Mouse (Mus musculus): ENCODE measurements around the gene Dlst. TPM values are rescaled to one million over a fixed set of nuclear protein-coding genes. Genes with fewer than 3 reads are reported as not detected.
A peak's percentile ranks its signal among the peaks of the same experiment; 100 is the strongest.

Gene Dlst
- polyA plus RNA-seq, 1 experiment from 2014 or later = 118 TPM

DNA sequence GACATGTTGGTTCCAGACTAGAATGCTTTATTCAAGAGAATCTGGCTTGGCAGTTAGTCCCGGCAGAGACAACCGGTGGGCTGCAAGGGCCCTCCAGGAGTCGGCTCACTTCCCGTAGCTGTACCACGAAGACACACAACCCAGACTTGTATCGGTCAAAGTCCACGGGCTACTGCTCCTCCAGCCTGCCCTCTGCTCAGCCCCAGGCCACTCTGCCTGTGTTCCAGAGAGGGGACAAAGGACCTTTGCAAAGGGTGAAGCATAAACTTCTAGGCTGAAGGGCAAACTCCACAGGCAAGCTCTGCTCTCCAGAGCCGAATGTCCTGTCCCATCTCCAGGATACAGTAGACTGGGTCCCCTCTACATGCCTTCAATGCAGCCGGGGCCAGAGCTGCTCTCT is 56.0 kb downstream of the Dlst start:
- H3K9ac ChIP-seq (ENCODE audit: low read length) = no peak overlapping the region
- no peak for ATAC-seq (replicated peaks; ENCODE audit: low FRiP score)

DNA sequence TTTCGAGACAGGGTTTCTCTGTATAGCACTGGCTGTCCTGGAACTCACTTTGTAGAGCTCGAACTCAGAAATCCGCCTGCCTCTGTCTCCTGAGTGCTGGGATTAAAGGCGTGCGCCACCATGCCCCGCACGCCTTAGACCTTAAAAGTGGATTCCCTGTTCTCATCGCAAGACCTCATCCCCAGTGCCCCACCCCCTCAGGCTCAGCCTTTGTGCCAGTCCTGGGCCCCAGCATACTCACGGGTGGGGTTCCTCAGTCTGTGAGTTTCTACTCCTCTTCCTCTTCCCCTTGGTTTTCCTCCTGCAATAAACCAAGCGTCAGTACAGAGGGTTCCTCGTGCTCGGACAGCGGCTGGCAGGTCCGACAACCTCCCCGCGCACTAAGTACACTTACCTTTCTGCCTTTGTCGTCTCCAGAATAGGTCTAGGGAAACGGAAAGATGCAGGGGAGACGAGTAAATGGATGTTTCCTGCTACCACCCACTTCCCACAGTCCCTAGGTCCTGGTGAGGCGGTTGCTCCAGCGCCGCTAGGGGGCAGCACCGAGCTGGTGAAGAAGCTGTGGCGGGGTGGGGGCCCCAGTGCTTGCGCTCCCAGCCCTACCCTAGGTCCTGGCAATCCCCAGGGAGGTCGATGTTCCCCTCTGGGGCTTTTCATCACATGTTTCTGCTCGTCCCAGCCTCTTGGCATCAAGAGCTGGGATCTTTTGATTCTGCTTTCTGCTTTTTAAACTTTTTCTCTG is 58.7 kb downstream of the Dlst start:
- H3K9ac ChIP-seq (ENCODE audit: low read length) = peak overlapping the region; percentile 54; the same call in 1 of the 2 replicates
- peak; percentile 72; the same call in 1 of the 2 replicates for ATAC-seq (replicated peaks; ENCODE audit: low FRiP score)
- H3K27ac ChIP-seq (ENCODE audit: low read depth, low read length) = no peak overlapping the region

More for the DNA sequence above, 56.0 kb downstream of the Dlst start:
- no peaks in the 10 kb centered on the region for H3K36me3 ChIP-seq (ENCODE audit: control insufficient read depth, insufficient read depth, low read length)
- no peak overlapping the region for H3K4me3 ChIP-seq (ENCODE audit: low read depth, low read length)
- no peak overlapping the region for H3K4me2 ChIP-seq (ENCODE audit: low read depth, low read length, severe bottlenecking)
- DNase-seq (ENCODE audit: low spot score) = no peak
- H3K27ac ChIP-seq (ENCODE audit: low read depth, low read length) = no peak overlapping the region
- no peaks in the 10 kb centered on the region for H3K27me3 ChIP-seq (ENCODE audit: control insufficient read depth, insufficient read depth, low read length)
- no peaks in the 10 kb centered on the region; the same call in 1 of the 2 replicates for H3K4me1 ChIP-seq (replicated peaks; ENCODE audit: control insufficient read depth, insufficient read depth, low read length)
- WGBS = 95% methylated on average over 9 of the region's 9 CpGs
- no peaks in the 10 kb centered on the region for H3K9me3 ChIP-seq (ENCODE audit: control insufficient read depth, low read length)

DNA sequence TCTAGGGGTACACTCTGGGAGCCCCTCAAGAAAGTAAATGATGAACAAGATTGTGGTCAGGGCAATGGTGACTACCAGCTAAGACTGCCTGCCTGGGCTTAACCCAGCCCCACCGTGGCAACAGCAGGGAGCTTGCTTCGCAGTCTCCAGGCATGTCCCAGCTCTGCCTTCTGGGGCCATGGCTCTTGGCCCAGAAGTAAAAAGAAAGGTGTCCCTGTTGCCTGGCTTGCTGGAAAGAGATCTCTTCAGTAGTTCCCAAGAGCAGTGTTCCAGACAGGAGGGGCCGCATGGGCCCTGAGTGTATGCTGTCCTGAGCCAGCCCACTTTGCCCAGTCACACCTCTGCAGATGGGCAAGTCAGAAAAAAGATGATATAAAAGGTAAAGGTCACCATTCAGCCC is 59.2 kb downstream of the Dlst start:
- WGBS = 54% methylated on average over 3 of the region's 3 CpGs
- H3K4me1 ChIP-seq (replicated peaks; ENCODE audit: control insufficient read depth, insufficient read depth, low read length) = no peaks in the 10 kb centered on the region; the same call in 1 of the 2 replicates
- no peak overlapping the region; the same call in 1 of the 2 replicates for H3K9ac ChIP-seq (ENCODE audit: low read length)
- ATAC-seq (replicated peaks; ENCODE audit: low FRiP score) = no peak
- H3K9me3 ChIP-seq (ENCODE audit: control insufficient read depth, low read length) = no peaks in the 10 kb centered on the region
- no peak for DNase-seq (ENCODE audit: low spot score)
- no peaks in the 10 kb centered on the region for H3K27me3 ChIP-seq (ENCODE audit: control insufficient read depth, insufficient read depth, low read length)
- H3K36me3 ChIP-seq (ENCODE audit: control insufficient read depth, insufficient read depth, low read length) = no peaks in the 10 kb centered on the region
- H3K4me2 ChIP-seq (ENCODE audit: low read depth, low read length, severe bottlenecking) = peak overlapping the region; percentile 41; the same call in 1 of the 2 replicates
- H3K4me3 ChIP-seq (ENCODE audit: low read depth, low read length) = no peak overlapping the region
- no peak overlapping the region for H3K27ac ChIP-seq (ENCODE audit: low read depth, low read length)

More for the DNA sequence above, 58.7 kb downstream of the Dlst start:
- Histone ChIP-seq H3K4me3 (ENCODE audit: low read depth, low read length) (no peak overlapping the region; the same call in 1 of the 2 replicates), H3K4me1 (replicated peaks; ENCODE audit: control insufficient read depth, insufficient read depth, low read length) (no peaks in the 10 kb centered on the region; the same call in 1 of the 2 replicates), H3K4me2 (ENCODE audit: low read depth, low read length, severe bottlenecking) (peak overlapping the region; percentile 41; the same call in 1 of the 2 replicates), H3K36me3 (ENCODE audit: control insufficient read depth, insufficient read depth, low read length) (no peaks in the 10 kb centered on the region), H3K9me3 (ENCODE audit: control insufficient read depth, low read length) (no peaks in the 10 kb centered on the region), H3K27me3 (ENCODE audit: control insufficient read depth, insufficient read depth, low read length) (no peaks in the 10 kb centered on the region)
- DNase-seq (ENCODE audit: low spot score) = peak; percentile 92
- WGBS = 24% methylated on average over 27 of the region's 27 CpGs

DNA sequence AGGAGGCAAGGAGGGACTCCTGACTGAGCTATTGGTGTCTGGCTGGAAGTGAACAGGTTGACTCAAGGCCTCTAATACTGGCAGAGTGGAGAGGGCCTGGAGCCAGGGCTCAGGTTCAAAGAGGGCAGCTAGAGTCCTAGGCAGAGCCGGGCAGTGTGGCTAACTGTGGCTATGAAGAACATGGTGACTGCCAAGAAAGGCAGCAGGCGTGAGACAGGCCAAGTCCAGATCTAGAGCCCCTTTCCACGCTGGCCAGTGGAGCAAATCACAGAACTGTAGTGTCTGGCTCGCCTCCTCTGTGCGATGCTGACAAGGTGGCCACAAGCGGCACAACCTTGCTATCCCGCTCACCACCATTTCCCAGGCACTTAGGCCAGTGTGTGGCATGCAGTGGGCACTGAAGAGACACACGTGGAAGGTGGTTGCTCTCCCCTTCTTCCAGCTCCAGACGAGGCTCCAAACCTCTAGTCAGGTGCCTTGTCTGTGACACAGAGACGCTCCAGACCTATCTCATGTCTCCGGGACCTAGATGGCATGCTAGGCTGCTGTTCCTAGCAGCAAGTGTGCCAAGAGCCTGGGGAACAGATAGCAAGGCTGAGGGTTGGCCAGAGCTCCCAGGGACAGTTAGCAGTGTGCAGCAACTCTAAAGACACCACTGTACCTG is 59.8 kb downstream of the Dlst start:
- WGBS = 83% methylated on average over 11 of the region's 11 CpGs

DNA sequence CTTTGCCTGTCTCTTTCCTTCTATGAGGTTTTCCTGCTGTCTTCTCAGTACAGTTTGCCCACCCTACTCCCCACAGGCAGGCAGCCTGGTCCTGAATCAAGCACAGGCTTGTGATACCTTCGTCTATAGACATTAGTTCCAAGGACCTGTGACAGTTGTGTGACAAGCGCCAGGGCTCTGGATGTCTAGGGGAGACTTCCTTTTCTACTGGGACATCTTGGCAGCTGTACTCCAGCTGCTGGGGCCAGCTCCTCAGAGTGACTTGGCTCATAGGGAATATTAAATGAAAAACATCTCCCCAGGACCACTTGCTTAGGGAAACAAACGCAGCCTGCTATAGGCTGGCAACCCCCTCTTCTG is 60.3 kb downstream of the Dlst start:
- no peak overlapping the region for H3K4me2 ChIP-seq (ENCODE audit: low read depth, low read length, severe bottlenecking)
- H3K4me1 ChIP-seq (replicated peaks; ENCODE audit: control insufficient read depth, insufficient read depth, low read length) = peaks cover 8% of the 10 kb centered on the region
- ATAC-seq (replicated peaks; ENCODE audit: low FRiP score) (no peak), DNase-seq (ENCODE audit: low spot score) (no peak)
- H3K27ac ChIP-seq (ENCODE audit: low read depth, low read length) = no peak overlapping the region
- no peaks in the 10 kb centered on the region for H3K27me3 ChIP-seq (ENCODE audit: control insufficient read depth, insufficient read depth, low read length)
- H3K9me3 ChIP-seq (ENCODE audit: control insufficient read depth, low read length) = no peaks in the 10 kb centered on the region
- 82% methylated on average over 3 of the region's 3 CpGs for WGBS
- H3K9ac ChIP-seq (ENCODE audit: low read length) = no peak overlapping the region
- no peak overlapping the region for H3K4me3 ChIP-seq (ENCODE audit: low read depth, low read length)
- H3K36me3 ChIP-seq (ENCODE audit: control insufficient read depth, insufficient read depth, low read length) = no peaks in the 10 kb centered on the region

More for the DNA sequence above, 59.8 kb downstream of the Dlst start:
- no peaks in the 10 kb centered on the region for H3K27me3 ChIP-seq (ENCODE audit: control insufficient read depth, insufficient read depth, low read length)
- no peak for DNase-seq (ENCODE audit: low spot score)
- ATAC-seq (replicated peaks; ENCODE audit: low FRiP score) = no peak
- no peaks in the 10 kb centered on the region for H3K9me3 ChIP-seq (ENCODE audit: control insufficient read depth, low read length)
- H3K4me2 ChIP-seq (ENCODE audit: low read depth, low read length, severe bottlenecking) = no peak overlapping the region
- no peaks in the 10 kb centered on the region for H3K36me3 ChIP-seq (ENCODE audit: control insufficient read depth, insufficient read depth, low read length)
- peaks cover 3% of the 10 kb centered on the region for H3K4me1 ChIP-seq (replicated peaks; ENCODE audit: control insufficient read depth, insufficient read depth, low read length)
- H3K9ac ChIP-seq (ENCODE audit: low read length) = no peak overlapping the region
- H3K27ac ChIP-seq (ENCODE audit: low read depth, low read length) = no peak overlapping the region
- no peak overlapping the region for H3K4me3 ChIP-seq (ENCODE audit: low read depth, low read length)

DNA sequence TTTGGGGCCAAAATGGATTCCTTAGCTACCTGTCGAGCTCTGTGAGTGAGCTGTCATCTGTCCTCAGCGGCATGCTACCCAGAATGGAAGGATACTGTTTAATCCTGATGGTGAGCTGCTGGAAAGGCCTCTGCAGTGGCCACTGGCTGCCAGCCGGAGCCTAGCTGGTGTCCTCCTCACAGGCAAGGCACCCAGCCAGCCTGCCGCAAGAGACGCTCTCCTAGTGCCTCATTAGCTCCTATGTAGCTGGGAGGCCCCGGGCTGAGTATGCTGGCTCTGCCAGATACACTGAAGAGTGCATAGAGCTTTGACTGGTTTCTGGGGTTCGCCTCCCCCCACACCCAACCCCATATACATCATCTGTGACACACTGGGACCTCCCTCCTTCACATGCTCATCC is 63.4 kb downstream of the Dlst start:
- ATAC-seq (replicated peaks; ENCODE audit: low FRiP score) = no peak
- Histone ChIP-seq H3K36me3 (ENCODE audit: control insufficient read depth, insufficient read depth, low read length) (no peaks in the 10 kb centered on the region), H3K4me3 (ENCODE audit: low read depth, low read length) (no peak overlapping the region), H3K27ac (ENCODE audit: low read depth, low read length) (no peak overlapping the region), H3K9me3 (ENCODE audit: control insufficient read depth, low read length) (no peaks in the 10 kb centered on the region), H3K4me1 (replicated peaks; ENCODE audit: control insufficient read depth, insufficient read depth, low read length) (peaks cover 18% of the 10 kb centered on the region), H3K27me3 (ENCODE audit: control insufficient read depth, insufficient read depth, low read length) (peaks cover 8% of the 10 kb centered on the region), H3K4me2 (ENCODE audit: low read depth, low read length, severe bottlenecking) (no peak overlapping the region), H3K9ac (ENCODE audit: low read length) (no peak overlapping the region)
- WGBS = 75% methylated on average over 7 of the region's 7 CpGs
- no peak for DNase-seq (ENCODE audit: low spot score)

DNA sequence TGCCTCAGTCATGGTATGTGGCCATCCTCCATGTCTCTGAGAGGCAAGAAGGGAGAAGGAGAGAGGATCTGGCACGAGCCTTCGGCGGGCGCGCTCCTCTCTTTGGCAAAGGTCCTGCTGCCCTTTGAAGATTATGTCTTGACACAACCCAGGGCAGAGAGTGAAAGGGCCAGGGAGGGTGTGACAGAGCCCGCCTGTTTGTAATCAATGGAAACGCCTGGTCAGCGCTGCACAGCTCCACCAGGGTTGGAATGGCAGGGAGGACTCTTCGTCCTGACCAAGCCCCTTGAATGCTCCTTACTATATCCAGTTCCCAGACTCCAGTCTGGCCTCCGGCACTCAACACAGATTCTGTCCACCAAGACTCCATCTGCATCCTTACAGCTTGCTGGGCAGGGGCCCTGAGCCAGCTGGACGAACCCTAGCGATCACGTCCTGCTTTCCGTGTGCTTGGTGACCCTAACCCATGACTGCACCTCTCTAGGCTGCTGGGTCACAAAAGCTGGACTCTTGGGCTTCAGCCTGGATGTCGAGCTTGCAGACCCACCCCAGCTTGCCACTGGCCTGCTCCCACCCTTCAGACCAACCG is 64.5 kb downstream of the Dlst start:
- Histone ChIP-seq H3K9ac (ENCODE audit: low read length) (peak overlapping the region; percentile 29; the same call in 1 of the 2 replicates), H3K4me3 (ENCODE audit: low read depth, low read length) (0 out of 2 replicates have a peak overlapping the region, but pooled peaks have one; percentile 5), H3K9me3 (ENCODE audit: control insufficient read depth, low read length) (no peaks in the 10 kb centered on the region), H3K27ac (ENCODE audit: low read depth, low read length) (no peak overlapping the region), H3K4me1 (replicated peaks; ENCODE audit: control insufficient read depth, insufficient read depth, low read length) (peaks cover 18% of the 10 kb centered on the region), H3K36me3 (ENCODE audit: control insufficient read depth, insufficient read depth, low read length) (no peaks in the 10 kb centered on the region), H3K27me3 (ENCODE audit: control insufficient read depth, insufficient read depth, low read length) (peaks cover 8% of the 10 kb centered on the region), H3K4me2 (ENCODE audit: low read depth, low read length, severe bottlenecking) (peak overlapping the region; percentile 48)
- no peak for ATAC-seq (replicated peaks; ENCODE audit: low FRiP score)
- DNase-seq (ENCODE audit: low spot score) = no peak
- 47% methylated on average over 16 of the region's 16 CpGs for WGBS

DNA sequence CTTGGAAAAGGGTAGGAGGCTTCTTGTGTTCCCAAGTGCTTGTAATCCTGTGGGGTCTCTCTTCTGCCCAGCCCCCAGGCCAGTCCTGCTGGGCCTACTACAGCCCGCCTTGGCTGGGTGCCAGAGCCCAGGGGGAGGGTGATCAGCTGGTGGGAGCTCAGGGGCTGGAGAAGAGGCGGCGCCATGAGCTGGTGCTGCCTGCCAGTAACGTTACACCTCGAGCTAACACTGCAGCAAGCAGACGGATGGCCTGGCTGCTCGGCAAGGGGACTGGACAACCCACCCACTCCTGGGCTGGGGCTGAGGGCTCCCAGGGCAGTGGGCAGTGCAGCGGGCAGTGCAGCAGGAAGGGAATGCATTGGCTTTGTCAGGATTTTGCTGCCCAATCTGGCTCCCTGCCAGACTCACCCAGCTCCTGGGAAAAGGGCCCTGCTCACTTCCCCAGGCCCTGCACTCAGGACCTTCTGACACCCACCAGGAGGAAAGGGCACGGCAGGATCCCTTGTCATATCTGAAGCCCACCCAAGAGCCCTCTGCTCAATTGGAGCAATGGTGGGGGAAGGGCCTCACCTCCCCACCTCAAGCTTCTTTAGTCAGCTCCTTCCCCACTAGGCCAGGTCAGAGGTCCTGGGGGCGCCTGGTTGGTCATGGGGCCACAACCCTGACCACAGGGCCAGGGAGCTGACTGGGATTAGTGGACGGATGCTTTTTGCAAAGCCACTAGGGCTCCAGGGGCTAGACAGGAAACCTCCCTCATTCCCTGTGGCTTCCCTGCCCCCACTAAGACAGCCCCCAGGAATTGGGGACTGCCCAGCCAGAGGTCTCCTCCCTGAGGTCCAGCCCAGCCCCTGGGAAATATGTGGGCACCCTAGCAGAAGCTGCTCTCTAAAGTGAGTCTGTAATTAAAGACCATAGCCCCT is 65.6 kb downstream of the Dlst start:
- Histone ChIP-seq H3K4me2 (ENCODE audit: low read depth, low read length, severe bottlenecking) (peak overlapping the region; percentile 48), H3K4me3 (ENCODE audit: low read depth, low read length) (no peak overlapping the region; the same call in none of the 2 replicates), H3K9ac (ENCODE audit: low read length) (no peak overlapping the region; the same call in 1 of the 2 replicates), H3K4me1 (replicated peaks; ENCODE audit: control insufficient read depth, insufficient read depth, low read length) (peaks cover 18% of the 10 kb centered on the region), H3K36me3 (ENCODE audit: control insufficient read depth, insufficient read depth, low read length) (no peaks in the 10 kb centered on the region), H3K9me3 (ENCODE audit: control insufficient read depth, low read length) (no peaks in the 10 kb centered on the region), H3K27me3 (ENCODE audit: control insufficient read depth, insufficient read depth, low read length) (peaks cover 8% of the 10 kb centered on the region), H3K27ac (ENCODE audit: low read depth, low read length) (no peak overlapping the region)
- DNase-seq (ENCODE audit: low spot score) (peak; percentile 83), ATAC-seq (replicated peaks; ENCODE audit: low FRiP score) (peak; percentile 87)
- 10% methylated on average over 11 of the region's 11 CpGs for WGBS
